Mouse (Mus musculus) lung, embryonic 15.5 days (tissue): Measurements from ENCODE around the gene Fign. TPM values are rescaled to one million over a fixed set of nuclear protein-coding genes. Genes with fewer than 3 reads are reported as not detected.

Experiments used
- ATAC-seq: fragments of 200-750 bp; cut with Nextera tagmentation; 2 replicates; pipeline ENCODE4 v1.8.0; 2017; ENCODE audit warnings: moderate number of reproducible peaks, borderline replicate concordance; ENCODE audit not compliant: low FRiP score, low TSS enrichment; ENCODE audit errors: extremely low read depth
- H3K27ac ChIP-seq: fragments of 300-500 bp; sonication (generic); 2 replicates; pipeline ENCODE4 v1.5.1; 2015; ENCODE audit warnings: moderate library complexity, mild to moderate bottlenecking, inconsistent platforms
- H3K27me3 ChIP-seq: fragments of 300-500 bp; sonication (generic); 2 replicates; pipeline ENCODE4 v1.6.1; 2015; ENCODE audit warnings: inconsistent platforms
- H3K36me3 ChIP-seq: fragments of 300-500 bp; sonication (generic); 2 replicates; pipeline ENCODE4 v1.6.1; 2015; ENCODE audit warnings: inconsistent platforms
- H3K4me1 ChIP-seq: fragments of 300-500 bp; sonication (generic); 2 replicates; pipeline ENCODE4 v1.6.1; 2015; ENCODE audit warnings: inconsistent platforms
- H3K4me2 ChIP-seq: fragments of 300-500 bp; sonication (generic); 2 replicates; pipeline ENCODE4 v1.6.1; 2015; ENCODE audit warnings: inconsistent platforms, mild to moderate bottlenecking, moderate library complexity
- H3K4me3 ChIP-seq: fragments of 300-500 bp; sonication (generic); 2 replicates; pipeline ENCODE4 v1.5.1; 2015; ENCODE audit warnings: mild to moderate bottlenecking, inconsistent platforms
- H3K9ac ChIP-seq: fragments of 300-500 bp; sonication (generic); 2 replicates; pipeline ENCODE4 v1.6.1; 2015; ENCODE audit warnings: inconsistent platforms
- H3K9me3 ChIP-seq: fragments of 300-500 bp; sonication (generic); 2 replicates; pipeline ENCODE4 v1.6.1; 2016; ENCODE audit warnings: inconsistent platforms
- WGBS: fragments of 180-500 bp; shearing (Covaris S2); methylation state at CpG from one replicate; pipeline ENCODE4 v1.1.7; 2015; 5-methylcytosine and 5-hydroxymethylcytosine counted together
- polyA plus RNA-seq: library from polyadenylated mRNA; unstranded; fragments of >200 nt; fragmentation: Nextera tagmentation; extraction: Ambion mirVana; gene quantifications from 2 replicates; pipeline ENCODE4 v1.2.1, GENCODE M21; 2015

The Fign gene
- polyA plus RNA-seq, 1 experiment from 2014 or later = 3.8 TPM

DNA sequence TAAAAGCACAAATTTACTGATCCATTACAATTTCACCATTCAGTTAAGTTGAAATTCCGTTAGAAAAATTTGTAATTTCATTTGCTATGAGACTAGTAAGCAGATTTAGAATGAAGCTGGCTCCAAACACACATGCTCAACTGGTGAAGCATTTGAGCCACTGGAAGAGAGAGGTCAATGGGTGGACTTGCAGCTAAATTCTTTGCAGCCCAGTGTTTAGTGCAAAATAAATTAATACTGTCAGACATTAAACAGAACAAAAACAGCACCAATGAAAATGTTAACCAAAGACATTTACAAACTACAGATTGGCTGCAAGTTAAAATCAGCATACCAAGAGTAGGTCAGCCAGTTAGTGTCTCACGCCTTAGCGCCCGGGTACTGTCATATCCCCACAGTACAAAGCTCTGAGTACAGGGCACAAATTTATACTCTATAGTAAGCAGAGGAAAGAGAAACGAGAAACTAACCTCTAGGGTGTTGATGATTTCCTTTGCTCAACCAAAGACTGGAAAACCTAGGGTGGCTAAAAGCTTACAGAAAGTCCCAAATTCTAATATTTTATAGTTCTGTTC, 13.9 kb downstream of the Fign start:
- H3K9ac ChIP-seq = no peak overlapping the region
- no peak overlapping the region for H3K4me3 ChIP-seq
- no peak overlapping the region for H3K27ac ChIP-seq
- no peaks in the 10 kb centered on the region for H3K9me3 ChIP-seq
- H3K4me2 ChIP-seq = no peak overlapping the region
- peaks cover 4% of the 10 kb centered on the region for H3K4me1 ChIP-seq
- no peaks in the 10 kb centered on the region for H3K27me3 ChIP-seq
- no peak for ATAC-seq
- 60% methylated on average over 5 of the region's 5 CpGs for WGBS
- no peaks in the 10 kb centered on the region for H3K36me3 ChIP-seq

DNA sequence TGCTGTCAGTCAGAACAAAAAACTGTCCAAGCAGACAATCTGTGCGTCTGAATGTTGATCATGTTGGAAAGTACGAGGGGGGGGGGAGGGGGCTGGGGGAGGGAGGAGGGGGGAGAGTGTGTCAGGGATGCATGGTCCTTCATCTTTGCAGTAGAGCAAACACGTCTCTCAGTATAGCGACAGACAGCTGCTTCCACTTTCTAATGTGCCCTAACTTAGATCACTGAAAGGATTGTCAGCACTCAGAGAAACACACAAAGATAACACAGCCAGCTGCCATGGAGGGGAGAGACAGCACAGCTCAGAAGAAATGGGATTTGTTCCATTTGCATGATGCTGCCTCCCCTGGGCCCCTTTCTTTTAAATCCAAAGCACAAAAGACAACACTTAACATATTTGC, 18.1 kb downstream of the Fign start:
- 26% methylated on average over 4 of the region's 4 CpGs for WGBS
- Histone ChIP-seq H3K4me2 (no peak overlapping the region), H3K9ac (no peak overlapping the region), H3K4me1 (peaks cover 23% of the 10 kb centered on the region), H3K27ac (no peak overlapping the region), H3K4me3 (no peak overlapping the region), H3K9me3 (no peaks in the 10 kb centered on the region), H3K36me3 (no peaks in the 10 kb centered on the region), H3K27me3 (no peaks in the 10 kb centered on the region)
- ATAC-seq = no peak

DNA sequence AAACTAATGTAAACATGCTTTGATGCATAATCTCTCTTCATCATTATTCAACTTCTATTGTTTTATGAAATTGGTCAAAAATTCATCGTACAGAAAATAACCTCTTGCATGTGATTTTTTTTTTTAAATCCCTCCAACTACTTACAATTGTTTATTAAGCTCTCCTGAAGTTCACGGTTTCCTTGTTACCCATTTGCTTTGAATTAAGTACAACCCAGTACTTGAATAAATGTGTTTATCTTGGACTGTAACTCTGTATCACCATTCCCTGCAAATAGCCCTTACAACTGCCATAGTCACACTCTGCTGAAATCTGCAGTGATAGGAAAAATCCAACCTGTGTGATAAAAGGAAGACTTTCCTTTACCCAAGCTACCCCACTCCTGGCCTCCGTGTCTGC, 19.3 kb downstream of the Fign start:
- Histone ChIP-seq H3K9me3 (no peaks in the 10 kb centered on the region), H3K4me2 (no peak overlapping the region), H3K36me3 (no peaks in the 10 kb centered on the region), H3K27ac (no peak overlapping the region), H3K4me1 (peaks cover 26% of the 10 kb centered on the region), H3K27me3 (no peaks in the 10 kb centered on the region), H3K9ac (no peak overlapping the region), H3K4me3 (no peak overlapping the region)
- ATAC-seq = no peak
- 36% methylated on average over 3 of the region's 3 CpGs for WGBS

DNA sequence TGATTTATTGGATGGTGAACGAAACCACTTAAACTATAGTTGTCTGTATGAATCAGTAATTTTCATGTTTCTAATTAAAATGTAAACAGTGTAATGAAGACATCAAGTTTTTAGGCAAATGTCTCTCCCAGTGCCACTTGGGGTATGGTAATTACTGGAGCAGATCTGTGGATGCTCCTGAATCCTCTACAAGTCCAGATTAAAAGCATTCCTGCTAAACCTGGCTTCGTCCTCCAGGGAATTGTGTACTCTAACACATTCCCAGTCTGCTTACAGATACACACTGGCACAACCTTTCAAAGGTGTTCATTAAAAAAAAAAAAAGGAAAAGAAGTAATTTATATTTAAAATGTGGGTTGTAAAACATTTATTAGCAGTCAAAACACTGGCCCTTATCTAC, 20.0 kb downstream of the Fign start:
- Histone ChIP-seq H3K4me3 (no peak overlapping the region), H3K9me3 (no peaks in the 10 kb centered on the region), H3K27me3 (no peaks in the 10 kb centered on the region), H3K27ac (no peak overlapping the region), H3K4me2 (no peak overlapping the region), H3K9ac (no peak overlapping the region), H3K36me3 (no peaks in the 10 kb centered on the region), H3K4me1 (peaks cover 26% of the 10 kb centered on the region)
- 76% methylated on average over 2 of the region's 2 CpGs for WGBS
- no peak for ATAC-seq

- no peak overlapping the region for H3K9ac ChIP-seq
- peak overlapping the region; percentile 23; the same call in 1 of the 2 replicates for H3K4me2 ChIP-seq
- ATAC-seq = no peak
These were observed 22.0 kb downstream of the Fign start for GRCm38 (mm10) chr2:64075873-64076272.

DNA sequence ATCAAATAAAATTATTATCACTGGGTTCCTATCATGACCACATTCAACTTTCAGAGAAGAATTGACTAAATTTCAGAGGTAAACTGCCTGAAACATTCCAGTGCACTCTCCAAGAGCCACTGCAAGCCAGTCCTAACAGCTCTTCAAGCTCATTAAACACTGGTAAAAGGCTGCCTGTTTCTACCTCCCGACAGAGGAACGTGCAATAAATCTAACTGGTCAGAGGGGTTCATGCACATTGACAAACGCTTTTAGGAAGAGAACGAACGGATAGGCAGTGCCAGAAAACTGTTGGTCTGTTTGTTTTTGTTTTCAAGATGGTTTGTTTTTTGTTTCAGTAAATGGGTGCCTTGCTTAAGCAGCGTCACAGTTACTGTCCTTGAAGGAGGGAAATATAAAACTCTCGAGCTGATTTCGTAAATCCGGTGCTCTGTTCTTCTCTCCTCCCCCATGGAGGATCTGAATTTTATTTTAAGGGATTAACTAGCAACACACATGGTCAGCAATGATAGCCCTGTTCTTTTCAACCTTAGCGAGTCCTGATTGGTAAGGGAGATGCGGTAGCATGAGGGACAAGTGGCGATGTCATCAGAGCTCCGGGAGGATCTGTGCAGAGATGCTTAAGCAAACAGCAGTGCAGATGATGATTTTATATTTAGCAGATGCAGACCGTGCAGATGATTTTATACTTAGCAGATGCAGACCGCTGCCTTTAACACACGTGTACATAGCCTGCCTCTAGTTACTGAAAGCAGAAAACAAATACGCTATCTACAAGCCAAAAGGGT, 23.0 kb downstream of the Fign start:
- no peaks in the 10 kb centered on the region for H3K9me3 ChIP-seq
- ATAC-seq = no peak
- H3K4me3 ChIP-seq = peak overlapping the region; percentile 13; the same call in 1 of the 2 replicates
- H3K36me3 ChIP-seq = no peaks in the 10 kb centered on the region
- WGBS = 30% methylated on average over 17 of the region's 17 CpGs
- peak overlapping the region; percentile 40 for H3K4me2 ChIP-seq
- 0 out of 2 replicates have a peak overlapping the region, but pooled peaks have one; percentile 3 for H3K9ac ChIP-seq
- H3K4me1 ChIP-seq = peaks cover 26% of the 10 kb centered on the region
- no peak overlapping the region for H3K27ac ChIP-seq
- no peaks in the 10 kb centered on the region for H3K27me3 ChIP-seq

More at GRCm38 (mm10) chr2:64075873-64076272, 22.0 kb downstream of the Fign start:
- Histone ChIP-seq H3K27me3 (no peaks in the 10 kb centered on the region), H3K9me3 (no peaks in the 10 kb centered on the region), H3K27ac (no peak overlapping the region), H3K4me3 (no peak overlapping the region), H3K36me3 (no peaks in the 10 kb centered on the region), H3K4me1 (peaks cover 26% of the 10 kb centered on the region)
- 50% methylated on average over 6 of the region's 6 CpGs for WGBS

- H3K9me3 ChIP-seq = no peaks in the 10 kb centered on the region
- H3K4me3 ChIP-seq = no peak overlapping the region
- no peaks in the 10 kb centered on the region for H3K27me3 ChIP-seq
- WGBS = 67% methylated on average over 4 of the region's 4 CpGs
- no peak for ATAC-seq
- no peaks in the 10 kb centered on the region for H3K36me3 ChIP-seq
- H3K4me2 ChIP-seq = no peak overlapping the region
- no peak overlapping the region for H3K27ac ChIP-seq
- H3K9ac ChIP-seq = no peak overlapping the region
- H3K4me1 ChIP-seq = peaks cover 18% of the 10 kb centered on the region
These were observed 25.7 kb downstream of the Fign start for GRCm38 (mm10) chr2:64072158-64072557.

DNA sequence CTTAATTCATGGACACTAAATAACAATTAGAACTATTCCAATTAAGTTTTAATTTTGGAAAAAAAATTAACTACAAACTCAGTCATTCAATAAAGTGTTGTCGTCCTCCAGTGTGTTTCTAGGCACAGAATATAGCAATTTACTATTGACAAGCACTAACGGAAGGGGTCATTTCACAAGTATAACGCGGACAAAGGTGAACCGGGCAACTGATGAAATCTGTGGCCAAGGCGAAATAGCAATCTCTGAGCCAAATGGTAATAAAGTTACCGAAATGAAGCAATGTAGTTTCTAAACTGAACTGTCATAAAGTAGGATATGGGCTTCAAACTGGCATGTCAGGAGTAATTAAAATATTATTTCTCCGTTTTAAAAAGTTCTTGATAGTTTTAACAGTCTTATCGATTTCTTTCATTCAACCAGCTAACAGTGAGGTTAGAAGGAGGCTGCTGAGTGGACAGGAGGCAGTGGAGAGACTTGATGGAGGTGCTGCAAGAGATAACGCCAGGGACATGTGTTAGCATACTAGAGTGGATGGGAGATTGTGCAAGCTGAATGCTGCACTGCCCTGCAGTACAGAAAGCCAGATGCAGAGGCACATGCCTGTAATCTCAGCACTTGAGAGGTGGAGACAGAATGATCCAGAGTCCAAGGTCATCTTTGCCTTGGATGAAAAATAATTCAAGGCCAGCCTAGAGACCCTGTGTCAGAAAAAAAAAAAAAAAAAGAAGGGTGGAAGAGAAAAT, 27.7 kb downstream of the Fign start:
- Histone ChIP-seq H3K4me2 (no peak overlapping the region), H3K9ac (no peak overlapping the region), H3K27ac (no peak overlapping the region), H3K4me3 (no peak overlapping the region), H3K27me3 (no peaks in the 10 kb centered on the region), H3K4me1 (peaks cover 7% of the 10 kb centered on the region), H3K9me3 (no peaks in the 10 kb centered on the region), H3K36me3 (no peaks in the 10 kb centered on the region)
- no peak for ATAC-seq
- WGBS = 77% methylated on average over 10 of the region's 10 CpGs

GRCm38 (mm10) chr2:64065511-64065910, 32.3 kb downstream of the Fign start:
- WGBS = 81% methylated on average over 4 of the region's 4 CpGs
- no peak overlapping the region for H3K4me2 ChIP-seq
- no peak overlapping the region for H3K9ac ChIP-seq
- no peak for ATAC-seq
- no peak overlapping the region for H3K27ac ChIP-seq
- no peaks in the 10 kb centered on the region for H3K9me3 ChIP-seq
- H3K4me3 ChIP-seq = no peak overlapping the region
- no peaks in the 10 kb centered on the region for H3K27me3 ChIP-seq
- no peaks in the 10 kb centered on the region for H3K4me1 ChIP-seq
- no peaks in the 10 kb centered on the region for H3K36me3 ChIP-seq

GRCm38 (mm10) chr2:64059477-64059876, 38.4 kb downstream of the Fign start:
- Histone ChIP-seq H3K27me3 (no peaks in the 10 kb centered on the region), H3K9me3 (no peaks in the 10 kb centered on the region), H3K4me3 (no peak overlapping the region), H3K4me1 (no peaks in the 10 kb centered on the region), H3K36me3 (no peaks in the 10 kb centered on the region), H3K4me2 (no peak overlapping the region), H3K9ac (no peak overlapping the region), H3K27ac (no peak overlapping the region)
- ATAC-seq = no peak
- WGBS = 79% methylated on average over 5 of the region's 5 CpGs

DNA sequence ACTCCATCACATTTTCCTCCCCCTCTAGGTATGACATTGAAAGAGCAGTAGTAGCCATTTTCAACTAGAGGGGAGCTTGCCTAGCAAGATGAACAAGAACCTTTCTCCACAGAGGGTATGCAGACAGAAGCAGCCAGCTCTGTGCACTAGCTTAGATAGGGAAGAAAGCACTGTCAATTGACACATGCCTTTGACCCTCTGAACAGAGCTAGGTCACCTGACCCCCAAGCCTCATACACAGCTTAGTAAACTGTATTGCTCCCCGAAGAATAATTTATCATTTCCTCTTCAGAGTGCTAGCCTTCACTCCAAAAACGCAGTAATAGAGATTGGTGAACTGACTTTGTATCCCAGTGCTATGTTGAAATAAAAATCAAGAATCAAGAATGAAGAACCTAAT, 49.7 kb downstream of the Fign start:
- Histone ChIP-seq H3K4me2 (no peak overlapping the region), H3K27me3 (no peaks in the 10 kb centered on the region), H3K36me3 (no peaks in the 10 kb centered on the region), H3K9ac (no peak overlapping the region), H3K9me3 (no peaks in the 10 kb centered on the region), H3K4me3 (no peak overlapping the region), H3K4me1 (no peaks in the 10 kb centered on the region), H3K27ac (no peak overlapping the region)
- ATAC-seq = no peak
- WGBS = 62% methylated on average over 2 of the region's 2 CpGs

DNA sequence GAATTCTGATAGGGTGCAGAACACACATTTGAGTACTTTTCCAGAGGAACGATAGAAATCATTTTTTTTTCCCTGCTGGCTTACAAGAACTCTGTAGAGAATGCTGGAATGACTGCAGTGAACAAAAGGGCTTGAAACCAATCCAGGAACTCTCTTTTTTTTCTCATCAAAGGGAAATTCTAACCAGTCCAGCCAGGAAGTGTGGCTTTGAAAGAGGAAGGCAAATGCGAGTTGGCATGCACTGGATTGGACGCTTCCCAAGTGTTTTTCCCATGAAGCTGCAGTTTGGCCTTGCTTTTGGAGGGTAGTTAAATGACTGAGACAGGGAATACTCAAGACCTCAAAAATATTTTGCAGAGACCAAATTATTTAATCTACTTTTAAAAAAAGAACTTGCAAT, 54.7 kb downstream of the Fign start:
- no peak overlapping the region for H3K9ac ChIP-seq
- 0 out of 2 replicates have a peak overlapping the region, but pooled peaks have one; percentile 4 for H3K27ac ChIP-seq
- H3K9me3 ChIP-seq = no peaks in the 10 kb centered on the region
- WGBS = 27% methylated on average over 3 of the region's 3 CpGs
- no peak overlapping the region for H3K4me2 ChIP-seq
- no peaks in the 10 kb centered on the region for H3K36me3 ChIP-seq
- ATAC-seq = peak; percentile 46; the same call in 1 of the 2 replicates
- 0 out of 2 replicates have a peak, but pooled peaks cover 3% of the 10 kb centered on the region for H3K4me1 ChIP-seq
- H3K4me3 ChIP-seq = no peak overlapping the region
- H3K27me3 ChIP-seq = no peaks in the 10 kb centered on the region
